Mouse (Mus musculus) CH12.LX (cell line): ENCODE data around the gene Reln. TPM values are rescaled to one million over a fixed set of nuclear protein-coding genes. Genes with fewer than 3 reads are reported as not detected.

ENCODE experiments used
- polyA plus RNA-seq: library from polyadenylated mRNA; unstranded; fragments of >175 nt; gene quantifications from 2 replicates; pipeline ENCODE4 v1.2.1, GENCODE M21; 2012; ENCODE audit warnings: low read depth; ENCODE audit not compliant: insufficient read length
- total RNA-seq, 2 experiments: library from RNA; depleted of rRNA; stranded (reverse); fragments of 300-350 nt in 1 of 2; fragments of >200 nt in 1 of 2; gene quantifications; 2 replicates each; pipeline ENCODE4 v1.2.3; 2012 to 2014

Reln gene
- total and polyA plus RNA-seq, 3 experiments = 0.03 to 0.04 TPM; not detected in 1

Other genes with a start within 250 kb of the Reln start
- 24.1 and 27.4 TPM in 2 replicates for gene Orc5, start 205.7 kb upstream of the Reln start, total RNA-seq (2012; rRNA removed)
- gene Orc5, start 205.7 kb upstream of the Reln start, total RNA-seq (2014; rRNA removed) = 74.5 and 76.5 TPM in 2 replicates
- 42.3 and 47.8 TPM in 2 replicates for gene Orc5, start 205.7 kb upstream of the Reln start, polyA plus RNA-seq